Mouse (Mus musculus) CH12.LX (cell line): ENCODE measurements around the gene Siah3. TPM values are rescaled to one million over a fixed set of nuclear protein-coding genes. Genes with fewer than 3 reads are reported as not detected.

ENCODE experiments used
- DNase-seq: peaks from one replicate; pipeline ENCODE4 v3.0.0-alpha.2; 2013; ENCODE audit errors: extremely low read depth
- H3K27ac ChIP-seq: 2 replicates; pipeline ENCODE4 v1.5.1; 2012; ENCODE audit warnings: low read depth, mild to moderate bottlenecking, control low read depth, moderate library complexity; ENCODE audit not compliant: insufficient read depth
- H3K27me3 ChIP-seq: replicated peaks from 2 replicates; pipeline ENCODE3; 2012; ENCODE audit warnings: inconsistent platforms
- H3K36me3 ChIP-seq, 2 experiments: replicated peaks in 1 of 2; 2 replicates each; pipeline versions ENCODE3 to v1.6.1; 2012; ENCODE audit warnings: inconsistent platforms in 1 of 2, low read length in 1 of 2, mild to moderate bottlenecking in 1 of 2, mixed read lengths in 1 of 2, moderate library complexity in 1 of 2; ENCODE audit not compliant: control insufficient read depth in 1 of 2, insufficient read depth in 1 of 2
- H3K4me1 ChIP-seq, 2 experiments: 2 replicates each; pipeline ENCODE4 v1.6.1; 2012; ENCODE audit warnings: inconsistent platforms in 1 of 2, moderate library complexity in 1 of 2; ENCODE audit not compliant: insufficient read depth in 2 of 2, control insufficient read depth in 1 of 2
- H3K4me2 ChIP-seq: 2 replicates; pipeline ENCODE4 v1.6.1; 2012; ENCODE audit warnings: low read depth, mild to moderate bottlenecking, control low read depth; ENCODE audit not compliant: poor library complexity, insufficient read depth, severe bottlenecking
- H3K4me3 ChIP-seq, 3 experiments: fragments of 150-350 bp in 1 of 3; sonication (generic) in 1 of 3; replicated peaks in 1 of 3; 2 replicates each; pipeline versions ENCODE3 to v1.5.1; 2011 to 2012; ENCODE audit warnings: low read depth in 2 of 3, low read length in 2 of 3, mild to moderate bottlenecking in 2 of 3, moderate library complexity in 2 of 3, control low read depth in 1 of 3, improper control_type of control experiment in 1 of 3, inconsistent platforms in 1 of 3, mixed read lengths in 1 of 3; ENCODE audit not compliant: poor library complexity in 1 of 3
- H3K79me2 ChIP-seq: replicated peaks from 2 replicates; pipeline ENCODE4 v1.6.1; 2012; ENCODE audit warnings: mild to moderate bottlenecking, moderate library complexity; ENCODE audit not compliant: control insufficient read depth, poor library complexity, insufficient read depth, severe bottlenecking; ENCODE audit errors: extremely low read depth
- H3K9ac ChIP-seq: 2 replicates; pipeline ENCODE4 v1.6.1; 2012; ENCODE audit warnings: low read depth, mild to moderate bottlenecking, control low read depth, moderate library complexity; ENCODE audit not compliant: insufficient read depth
- H3K9me3 ChIP-seq: replicated peaks from 2 replicates; pipeline ENCODE3; 2012; ENCODE audit warnings: low read length, inconsistent platforms, mixed read lengths
- BHLHE40 ChIP-seq: IDR thresholded peaks from 2 replicates; pipeline ENCODE4 v1.6.1; 2011; ENCODE audit warnings: mild to moderate bottlenecking, low read depth, low read length, improper control_type of control experiment
- CHD1 ChIP-seq: IDR thresholded peaks from 2 replicates; pipeline ENCODE4 v1.6.1; 2012; ENCODE audit warnings: low read depth, low read length, improper control_type of control experiment, inconsistent platforms
- CTCF ChIP-seq, 2 experiments: IDR thresholded peaks in 1 of 2; conservative IDR thresholded peaks in 1 of 2; 2 replicates each; pipeline ENCODE4 v1.5.1; 2011 to 2012; ENCODE audit warnings: low read depth in 2 of 2, low read length in 2 of 2, improper control_type of control experiment in 1 of 2, inconsistent platforms in 1 of 2, mild to moderate bottlenecking in 1 of 2, moderate library complexity in 1 of 2
- E2F4 ChIP-seq: IDR thresholded peaks from 2 replicates; pipeline ENCODE4 v1.6.1; 2011; ENCODE audit warnings: low read depth, low read length, improper control_type of control experiment; ENCODE audit not compliant: insufficient replicate concordance
- ELF1 ChIP-seq: IDR thresholded peaks from 2 replicates; pipeline ENCODE4 v1.6.1; 2014; ENCODE audit warnings: low read depth, mild to moderate bottlenecking, inconsistent platforms, low read length, improper control_type of control experiment
- EP300 ChIP-seq: IDR thresholded peaks from 2 replicates; pipeline ENCODE4 v1.6.1; 2011; ENCODE audit warnings: low read length, improper control_type of control experiment
- ETS1 ChIP-seq: conservative IDR thresholded peaks from 2 replicates; pipeline ENCODE4 v1.6.1; 2012; ENCODE audit warnings: low read depth, mild to moderate bottlenecking, inconsistent platforms, low read length, improper control_type of control experiment, moderate library complexity
- GABPA ChIP-seq: IDR thresholded peaks from 2 replicates; pipeline ENCODE4 v1.6.1; 2012; ENCODE audit warnings: low read depth, low read length, improper control_type of control experiment, inconsistent platforms; ENCODE audit not compliant: insufficient replicate concordance
- HCFC1 ChIP-seq: IDR thresholded peaks from 2 replicates; pipeline ENCODE4 v1.6.1; 2012; ENCODE audit warnings: low read depth, mild to moderate bottlenecking, inconsistent platforms, low read length, improper control_type of control experiment
- JUN ChIP-seq: IDR thresholded peaks from 2 replicates; pipeline ENCODE4 v1.6.1; 2011; ENCODE audit warnings: low read depth, mild to moderate bottlenecking, low read length, improper control_type of control experiment, moderate library complexity; ENCODE audit not compliant: insufficient read depth
- KAT2A ChIP-seq: IDR thresholded peaks from 2 replicates; pipeline ENCODE4 v1.6.1; 2012; ENCODE audit warnings: low read length, improper control_type of control experiment, inconsistent platforms; ENCODE audit not compliant: insufficient replicate concordance
- MAFK ChIP-seq: IDR thresholded peaks from 2 replicates; pipeline ENCODE4 v1.6.1; 2011; ENCODE audit warnings: low read length, improper control_type of control experiment; ENCODE audit not compliant: insufficient replicate concordance
- MAZ ChIP-seq: IDR thresholded peaks from 2 replicates; pipeline ENCODE4 v1.6.1; 2012; ENCODE audit warnings: low read depth, mild to moderate bottlenecking, inconsistent platforms, low read length, improper control_type of control experiment, moderate library complexity
- MEF2A ChIP-seq: IDR thresholded peaks from 2 replicates; pipeline ENCODE4 v1.6.1; 2014; ENCODE audit warnings: low read depth, mild to moderate bottlenecking, inconsistent platforms, low read length, improper control_type of control experiment, borderline replicate concordance
- MXI1 ChIP-seq: IDR thresholded peaks from 2 replicates; pipeline ENCODE4 v1.6.1; 2011; ENCODE audit warnings: mild to moderate bottlenecking, low read depth, low read length, improper control_type of control experiment
- MYC ChIP-seq: IDR thresholded peaks from 2 replicates; pipeline ENCODE4 v1.6.1; 2011; ENCODE audit warnings: low read depth, mild to moderate bottlenecking, improper control_type of control experiment, low read length
- NELFE ChIP-seq: IDR thresholded peaks from 2 replicates; pipeline ENCODE4 v1.6.1; 2011; ENCODE audit warnings: low read depth, low read length, improper control_type of control experiment
- PAX5 ChIP-seq: IDR thresholded peaks from 2 replicates; pipeline ENCODE4 v1.6.1; 2012; ENCODE audit warnings: low read length, inconsistent platforms, mixed read lengths
- RCOR1 ChIP-seq: conservative IDR thresholded peaks from 2 replicates; pipeline ENCODE4 v1.6.1; 2012; ENCODE audit warnings: low read depth, mild to moderate bottlenecking, inconsistent platforms, low read length, improper control_type of control experiment
- SIN3A ChIP-seq: IDR thresholded peaks from 2 replicates; pipeline ENCODE4 v1.6.1; 2012; ENCODE audit warnings: low read length, improper control_type of control experiment, inconsistent platforms
- TBP ChIP-seq: conservative IDR thresholded peaks from 2 replicates; pipeline ENCODE4 v1.6.1; 2011; ENCODE audit warnings: low read depth, low read length, improper control_type of control experiment
- USF1 ChIP-seq: IDR thresholded peaks from 2 replicates; pipeline ENCODE4 v1.6.1; 2014; ENCODE audit warnings: low read depth, mild to moderate bottlenecking, inconsistent platforms, low read length, improper control_type of control experiment
- USF2 ChIP-seq: conservative IDR thresholded peaks from 2 replicates; pipeline ENCODE4 v1.6.1; 2011; ENCODE audit warnings: low read depth, low read length, improper control_type of control experiment
- ZC3H11A ChIP-seq: IDR thresholded peaks from 2 replicates; pipeline ENCODE4 v1.6.1; 2012; ENCODE audit warnings: low read depth, mild to moderate bottlenecking, inconsistent platforms, low read length, improper control_type of control experiment
- ZNF384 ChIP-seq: IDR thresholded peaks from 2 replicates; pipeline ENCODE4 v1.6.1; 2012; ENCODE audit warnings: low read depth, low read length, improper control_type of control experiment, inconsistent platforms
- dilution Hi-C: fragments of 300-500 bp; cut with MboI; formaldehyde crosslinking; loops from 2 replicates; pipeline ENCODE4 v1.14.3; 2020; ENCODE audit warnings: low sequenced_read_pairs; ENCODE audit not compliant: extremely low pct_unique_long_range_greater_than_20kb, extremely low pct_ligation_motif_present
- in situ Hi-C: fragments of 300-500 bp; cut with MboI; formaldehyde crosslinking; loops from 3 replicates; pipeline ENCODE4 v1.14.3; 2019; ENCODE audit warnings: low sequenced_read_pairs, low pct_ligation_motif_present, low pct_unique_long_range_greater_than_20kb, mixed read lengths
- polyA plus RNA-seq: library from polyadenylated mRNA; unstranded; fragments of >175 nt; gene quantifications from 2 replicates; pipeline ENCODE4 v1.2.1, GENCODE M21; 2012; ENCODE audit warnings: low read depth; ENCODE audit not compliant: insufficient read length
- total RNA-seq, 2 experiments: library from RNA; depleted of rRNA; stranded (reverse); fragments of 300-350 nt in 1 of 2; fragments of >200 nt in 1 of 2; gene quantifications; 2 replicates each; pipeline ENCODE4 v1.2.3; 2012 to 2014

Siah3 gene
- total and polyA plus RNA-seq, 3 experiments = not detected

DNA sequence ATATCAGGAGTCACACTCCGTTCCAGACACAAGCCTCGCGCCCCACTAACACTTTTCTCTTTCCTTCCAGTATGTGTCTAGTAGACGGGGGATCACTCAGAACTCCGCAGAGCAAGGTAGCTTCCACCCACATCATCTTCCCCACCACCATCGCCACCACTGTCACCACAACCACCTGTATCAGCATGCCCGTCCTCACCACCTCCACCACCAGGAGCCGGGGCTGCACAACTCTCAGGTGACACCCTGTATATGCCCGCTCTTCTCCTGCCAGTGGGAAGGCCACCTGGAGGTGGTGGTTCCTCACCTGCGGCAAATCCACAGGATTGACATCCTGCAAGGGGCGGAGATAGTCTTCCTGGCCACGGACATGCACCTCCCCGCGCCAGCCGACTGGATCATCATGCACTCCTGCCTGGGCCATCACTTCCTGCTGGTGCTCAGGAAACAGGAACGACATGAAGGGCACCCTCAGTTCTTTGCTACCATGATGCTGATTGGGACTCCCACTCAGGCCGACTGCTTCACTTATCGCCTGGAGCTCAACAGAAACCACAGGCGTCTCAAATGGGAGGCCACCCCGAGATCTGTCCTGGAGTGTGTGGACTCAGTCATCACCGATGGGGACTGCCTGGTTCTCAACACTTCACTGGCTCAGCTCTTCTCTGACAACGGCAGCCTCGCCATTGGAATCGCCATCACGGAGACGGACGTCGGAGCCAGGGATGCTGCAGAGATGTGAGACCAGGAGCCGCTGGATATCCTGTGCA, 69.8 kb downstream of the Siah3 start:
- DNase-seq = no peak
- Histone ChIP-seq H3K27ac (no peak overlapping the region), H3K9ac (no peak overlapping the region), H3K4me2 (no peak overlapping the region), H3K27me3 (no peaks in the 10 kb centered on the region), H3K9me3 (no peaks in the 10 kb centered on the region), H3K79me2 (no peaks in the 10 kb centered on the region; the same call in 1 of the 2 replicates), H3K4me1 (peaks cover 4 to 10% of the 10 kb centered on the region in 2 experiments; a peak in 3 of 4 replicates), H3K4me3 (no peak overlapping the region), H3K36me3 (no peaks in the 10 kb centered on the region)
- TF ChIP-seq ELF1 = no peak
- no peak for TF ChIP-seq TBP
- no peak for TF ChIP-seq BHLHE40
- TF ChIP-seq MAFK = no peak
- no peak for TF ChIP-seq CHD1
- TF ChIP-seq CTCF (conservative IDR thresholded peaks at IDR 0.05 in 1 of 2, IDR thresholded peaks at IDR 0.05 in 1 of 2; ENCODE audit: low read depth in 2 of 2, low read length in 2 of 2) = no peak
- TF ChIP-seq RCOR1 = no peak
- TF ChIP-seq MAZ = no peak
- TF ChIP-seq MXI1 = no peak
- no peak for TF ChIP-seq E2F4
- no peak for TF ChIP-seq MEF2A
- no peak for TF ChIP-seq GABPA
- TF ChIP-seq HCFC1 = no peak
- TF ChIP-seq MYC = no peak
- no peak for TF ChIP-seq USF2
- no peak for TF ChIP-seq NELFE
- no peak for TF ChIP-seq JUN
- TF ChIP-seq EP300 = no peak
- dilution Hi-C loops = no loop called here
- in situ Hi-C loops = no loop called here

DNA sequence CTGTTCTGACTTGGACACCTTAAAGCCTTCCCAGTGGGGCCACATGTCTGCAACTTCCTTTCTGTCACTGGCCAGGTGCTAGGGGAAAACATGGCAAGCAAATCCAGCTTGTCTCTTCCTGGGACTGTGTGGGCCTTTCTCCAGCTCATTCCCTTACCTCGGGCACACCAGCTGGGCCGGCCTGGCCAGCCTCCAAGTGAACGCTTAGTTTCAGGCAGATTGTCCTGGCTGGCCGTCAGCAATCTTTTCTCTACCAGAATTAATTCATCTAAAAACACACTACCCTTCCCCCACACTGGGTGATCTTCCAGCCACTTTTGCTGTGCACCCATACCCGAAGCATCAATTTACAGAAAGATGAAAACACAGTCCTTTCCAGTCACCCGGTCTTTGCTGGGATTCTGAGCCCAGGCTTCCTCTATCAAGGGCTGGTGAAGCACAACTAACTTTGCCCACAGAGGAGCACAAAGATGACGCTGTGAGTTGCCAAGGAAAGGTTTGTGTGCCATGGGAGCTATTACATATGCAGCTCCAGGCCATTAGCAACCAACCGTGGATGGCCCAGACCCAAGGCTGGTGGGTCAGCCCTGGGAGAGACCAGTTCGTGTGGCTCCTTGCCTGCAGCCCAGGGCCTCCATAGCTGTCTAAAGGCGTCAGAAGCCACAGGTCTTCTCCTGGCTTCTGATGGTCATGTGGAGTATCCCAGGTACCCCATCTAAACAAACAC, 71.8 kb downstream of the Siah3 start:
- H3K36me3 ChIP-seq = no peaks in the 10 kb centered on the region
- H3K4me3 ChIP-seq = no peak overlapping the region
- H3K4me2 ChIP-seq = no peak overlapping the region
- no peak overlapping the region for H3K9ac ChIP-seq
- H3K27me3 ChIP-seq = no peaks in the 10 kb centered on the region
- H3K79me2 ChIP-seq = no peaks in the 10 kb centered on the region; the same call in 1 of the 2 replicates
- TF ChIP-seq ETS1 = no peak
- no peak for TF ChIP-seq ZC3H11A
- TF ChIP-seq NELFE = no peak
- TF ChIP-seq MXI1 = no peak
- no peak for TF ChIP-seq ZNF384
- TF ChIP-seq SIN3A = no peak
- TF ChIP-seq USF1 = no peak
- TF ChIP-seq MYC = no peak
- no peak for TF ChIP-seq PAX5
- no peak for TF ChIP-seq CTCF (conservative IDR thresholded peaks at IDR 0.05 in 1 of 2, IDR thresholded peaks at IDR 0.05 in 1 of 2; ENCODE audit: low read depth in 2 of 2, low read length in 2 of 2)
- TF ChIP-seq MEF2A = no peak
- no peak for TF ChIP-seq KAT2A
- TF ChIP-seq, all 38 proteins: peak for 0
- Histone ChIP-seq H3K9me3 (no peaks in the 10 kb centered on the region), H3K27ac (no peak overlapping the region), H3K4me1 (peaks cover 4 to 10% of the 10 kb centered on the region in 2 experiments; a peak in 3 of 4 replicates)
- DNase-seq = no peak
- in situ Hi-C loops (no loop called here), dilution Hi-C loops (no loop called here)
